Mouse (Mus musculus) monocyte, adult 5-6 weeks (primary cell): ENCODE measurements around the gene Isoc2a. TPM values are rescaled to one million over a fixed set of nuclear protein-coding genes. Genes with fewer than 3 reads are reported as not detected.

Experiments used
- ATAC-seq: fragments of 153-309, 156-312 bp; replicated peaks from 2 replicates; pipeline ENCODE4 v1.8.0; 2017; ENCODE audit warnings: mild to moderate bottlenecking; ENCODE audit not compliant: low TSS enrichment, insufficient number of reproducible peaks, severe bottlenecking, poor library complexity, low FRiP score
- total RNA-seq: library from RNA; stranded (forward); fragments of 200-1000, 200-491, 200-594 nt; gene quantifications from 3 replicates; pipeline ENCODE4 v1.2.3, GENCODE M21; 2017

Isoc2a gene
- total RNA-seq, 1 experiment from 2014 or later = 4.5 TPM

DNA sequence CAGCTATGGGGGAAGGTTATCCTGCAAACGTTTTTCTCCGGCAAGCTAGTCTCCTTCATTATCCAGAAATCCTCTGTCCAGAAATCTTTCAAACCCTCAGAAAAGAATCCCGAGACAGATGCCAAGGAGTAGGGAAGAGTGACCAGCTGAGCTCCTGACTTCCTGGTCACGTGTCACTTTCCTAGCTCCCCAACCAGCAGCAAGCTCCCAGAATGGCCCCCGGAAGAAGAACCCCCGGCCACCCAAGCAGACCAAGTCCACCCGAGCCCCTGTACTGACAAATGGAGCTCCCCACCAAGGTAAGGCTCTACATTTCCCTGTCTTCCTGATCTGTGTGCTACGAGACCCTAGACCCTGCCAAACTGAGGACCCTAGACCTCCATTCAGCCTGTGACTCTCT is 50.8 kb downstream of the Isoc2a start:
- ATAC-seq = no peak

DNA sequence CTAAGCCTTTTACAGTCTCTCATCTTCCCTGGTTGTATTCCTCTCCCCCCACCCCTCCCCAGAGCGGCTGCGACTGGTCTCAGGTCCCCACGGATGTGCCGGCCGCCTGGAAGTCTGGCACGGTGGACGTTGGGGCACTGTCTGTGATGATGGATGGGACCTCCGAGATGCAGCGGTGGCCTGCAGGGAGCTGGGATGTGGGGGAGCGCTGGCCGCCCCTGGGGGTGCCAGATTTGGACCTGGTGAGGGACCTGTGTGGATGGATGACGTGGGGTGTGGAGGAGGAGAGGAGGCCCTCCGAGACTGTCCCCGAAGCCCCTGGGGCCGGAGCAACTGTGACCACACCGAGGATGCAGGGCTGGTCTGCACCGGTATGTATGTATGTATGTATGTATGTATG is 51.4 kb downstream of the Isoc2a start:
- no peak for ATAC-seq

DNA sequence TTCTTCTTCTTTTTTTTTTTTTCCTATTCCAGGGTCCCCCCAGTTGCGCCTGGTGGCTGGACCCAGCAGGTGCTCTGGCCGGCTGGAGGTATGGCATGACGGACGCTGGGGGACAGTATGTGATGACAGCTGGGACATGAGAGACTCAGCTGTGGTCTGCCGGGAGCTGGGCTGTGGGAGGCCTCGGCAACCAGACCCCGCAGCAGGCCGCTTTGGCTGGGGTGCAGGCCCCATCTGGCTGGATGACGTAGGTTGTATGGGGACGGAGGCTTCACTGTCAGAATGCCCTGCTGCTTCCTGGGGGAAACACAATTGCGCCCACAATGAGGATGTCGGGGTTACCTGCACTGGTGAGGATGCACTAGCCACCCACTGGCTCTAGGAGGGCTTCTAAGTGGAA is 56.1 kb downstream of the Isoc2a start:
- ATAC-seq = no peak

DNA sequence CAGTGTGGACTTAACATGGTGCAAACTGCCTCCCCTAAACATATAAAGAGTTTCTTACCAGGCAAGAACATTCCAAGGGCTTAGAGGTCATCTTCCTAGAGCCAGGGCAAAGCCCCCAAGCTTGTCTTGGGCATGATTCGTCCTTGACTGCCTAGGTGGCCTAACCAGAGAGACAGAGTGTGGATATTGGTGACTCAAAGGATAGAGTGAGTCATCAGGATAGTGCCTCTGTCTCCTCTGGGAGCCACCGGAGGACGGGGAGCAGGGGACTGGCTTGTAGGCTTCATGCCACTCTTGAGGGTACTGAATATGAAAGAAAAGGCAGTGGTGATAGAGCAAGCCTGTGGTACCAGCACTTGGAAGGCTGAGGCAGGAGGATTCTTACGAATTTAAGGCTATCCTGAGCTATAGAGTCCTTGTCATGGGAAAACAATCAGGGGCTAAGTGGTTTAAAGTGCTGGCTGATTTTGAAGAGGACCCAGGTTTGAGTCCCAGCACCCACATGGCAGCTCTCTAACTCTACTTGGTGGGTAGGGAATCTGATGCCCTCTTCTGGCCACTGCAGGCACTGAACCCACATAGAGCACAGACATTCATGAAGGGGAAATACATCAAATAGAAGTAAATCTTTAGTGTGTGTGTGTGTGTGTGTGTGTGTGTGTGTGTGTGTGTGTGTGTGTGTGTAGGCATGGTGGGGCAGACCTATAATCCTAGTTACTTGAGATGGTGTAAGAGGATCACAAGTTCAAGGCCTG is 57.4 kb downstream of the Isoc2a start:
- no peak for ATAC-seq

DNA sequence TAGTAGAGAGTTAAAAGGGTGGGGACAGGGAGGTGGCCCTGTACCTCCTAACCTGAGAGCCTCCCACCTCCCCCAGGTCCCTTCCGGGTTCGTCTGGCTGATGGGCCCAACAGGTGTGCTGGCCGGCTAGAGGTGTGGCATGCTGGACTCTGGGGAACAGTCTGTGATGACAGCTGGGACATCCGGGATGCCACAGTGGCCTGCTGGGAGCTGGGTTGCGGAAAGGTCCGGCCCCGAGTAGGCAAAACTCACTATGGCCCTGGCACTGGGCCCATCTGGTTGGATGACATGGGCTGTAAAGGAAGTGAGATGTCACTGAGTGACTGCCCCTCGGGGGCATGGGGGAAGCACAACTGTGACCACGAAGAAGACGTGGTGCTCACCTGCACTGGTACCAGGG is 59.9 kb downstream of the Isoc2a start:
- no peak for ATAC-seq

DNA sequence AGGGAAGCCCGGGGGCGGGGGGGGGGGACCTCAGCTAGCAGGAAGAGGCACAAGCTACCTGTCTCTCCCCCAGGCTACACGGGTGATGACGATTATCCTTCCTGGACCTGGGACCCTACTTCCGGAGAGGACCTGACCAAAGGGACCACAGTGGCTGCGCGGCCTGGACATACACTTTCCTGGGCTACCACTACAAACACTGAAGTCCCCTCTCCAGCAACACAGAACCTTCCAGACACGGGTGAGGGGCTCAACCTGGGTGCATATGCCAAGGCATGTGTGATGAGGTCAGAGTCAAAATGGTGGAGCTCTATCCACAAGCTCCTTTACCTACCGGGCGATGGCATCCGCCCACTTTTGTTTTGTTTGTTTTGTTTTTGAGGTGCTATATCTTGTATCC is 60.4 kb downstream of the Isoc2a start:
- no peak for ATAC-seq

DNA sequence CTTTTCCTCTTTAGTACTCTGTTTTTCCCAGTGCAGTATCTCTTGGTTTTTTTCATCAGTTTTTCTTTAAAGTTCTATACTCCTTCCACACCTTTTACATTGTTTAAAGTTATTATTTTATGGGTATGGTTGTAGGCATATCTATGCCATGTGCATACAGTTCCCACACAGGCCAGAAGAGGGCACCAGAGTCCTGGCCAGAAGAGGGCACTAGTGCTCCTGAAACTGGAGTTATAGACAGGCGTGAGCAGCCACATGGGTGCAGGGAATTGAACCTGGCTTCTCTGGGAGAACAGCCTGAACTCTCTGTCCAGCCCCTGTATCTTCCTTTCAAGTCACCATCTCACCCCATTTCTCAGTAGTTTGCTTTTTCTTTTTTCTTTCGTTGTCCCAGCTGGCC is 61.5 kb downstream of the Isoc2a start:
- peak; percentile 61; the same call in 1 of the 2 replicates for ATAC-seq

DNA sequence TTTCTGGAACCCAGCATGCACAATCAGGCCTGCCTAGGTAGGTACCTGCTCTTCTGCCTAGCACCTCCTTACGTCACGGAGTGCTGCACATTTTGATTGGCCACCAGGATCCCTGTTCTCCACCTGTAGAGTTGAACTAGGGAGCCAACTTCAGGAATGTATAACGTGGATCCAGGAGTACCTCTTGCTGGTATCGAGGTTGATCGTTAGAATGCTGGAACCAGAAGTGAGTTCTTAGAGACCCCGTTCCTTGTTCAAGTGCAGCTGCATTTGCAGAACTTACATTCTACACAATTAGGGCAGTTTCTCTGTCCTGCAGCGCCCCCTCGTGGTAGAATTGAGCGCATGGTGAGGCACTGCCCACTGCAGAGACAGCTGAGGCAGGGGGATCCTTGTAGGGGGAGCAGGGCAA is 63.1 kb downstream of the Isoc2a start:
- ATAC-seq = 0 out of 2 replicates have a peak, but pooled peaks have one; percentile 24

DNA sequence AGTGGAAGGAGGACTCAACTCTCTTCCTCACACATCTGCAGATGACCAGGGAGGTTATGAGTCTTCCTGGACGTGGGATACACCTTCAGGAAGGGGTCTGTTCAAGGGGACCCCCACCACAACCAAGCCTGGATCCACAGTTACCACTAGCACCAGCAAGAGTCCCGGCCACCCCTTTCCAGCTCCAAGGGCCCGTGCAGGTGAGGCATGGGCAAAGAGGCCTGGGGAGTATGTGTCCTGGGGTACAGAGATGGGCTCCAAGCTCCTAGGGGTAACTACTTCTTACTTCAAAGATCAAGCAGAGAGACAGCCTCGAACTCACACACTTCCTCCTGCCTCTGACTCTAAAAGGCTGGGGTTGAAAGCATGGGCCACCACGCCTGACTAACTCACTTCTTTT is 65.7 kb downstream of the Isoc2a start:
- no peak for ATAC-seq

DNA sequence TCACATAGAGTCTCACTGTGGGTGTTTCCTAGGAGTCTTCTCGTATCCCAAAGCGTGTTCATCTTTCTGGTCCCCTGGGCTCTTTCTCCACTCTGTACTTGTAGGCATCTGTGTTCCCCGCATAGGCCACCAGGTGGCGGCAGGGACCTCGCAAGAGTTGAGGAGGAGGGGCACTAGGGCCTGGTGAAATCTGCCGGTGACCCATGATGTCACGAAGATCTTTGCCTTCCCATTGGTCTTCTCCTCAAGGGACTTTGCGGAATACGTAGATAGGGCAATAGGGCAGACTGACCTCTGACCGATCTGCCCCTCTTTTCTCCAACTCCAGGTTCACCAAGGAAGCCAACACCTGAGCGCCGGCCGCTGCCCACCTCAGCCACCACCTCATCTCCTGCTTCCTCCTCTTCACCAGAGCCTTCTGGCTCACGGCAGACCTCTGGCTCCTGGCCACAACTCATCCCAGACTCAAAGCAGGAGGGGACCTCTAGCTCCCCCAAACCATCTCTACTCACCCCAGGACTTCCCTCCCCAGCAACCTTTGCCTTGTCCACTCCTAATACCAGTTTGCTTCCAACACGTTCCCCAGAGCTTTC is 66.4 kb downstream of the Isoc2a start:
- ATAC-seq = peak; percentile 91

Other genes with a start within 250 kb of the Isoc2a start
- 18.1 to 27.9 TPM (median 21.7 TPM) in 3 replicates for gene Tmem86b, start 245.7 kb upstream of the Isoc2a start, total RNA-seq
- gene Ppp6r1, start 218.1 kb upstream of the Isoc2a start, total RNA-seq = 101 to 191 TPM (median 127 TPM) in 3 replicates
- 12.9 to 47.3 TPM (median 16.6 TPM) in 3 replicates for gene Hspbp1, start 192.1 kb upstream of the Isoc2a start, total RNA-seq
- gene Brsk1, start 186.5 kb upstream of the Isoc2a start, total RNA-seq = not detected in 3 replicates
- gene Tmem150b, start 151.9 kb upstream of the Isoc2a start, total RNA-seq = 5.6 to 6.8 TPM (median 6.4 TPM) in 3 replicates
- gene Kmt5c, start 137.0 kb upstream of the Isoc2a start, total RNA-seq = 25.1 to 60.4 TPM (median 38.0 TPM) in 3 replicates
- gene Cox6b2, start 124.1 kb upstream of the Isoc2a start, total RNA-seq = 4.7 TPM in 1 of 3 replicates, not detected in the others
- not detected in 3 replicates for gene Fam71e2, start 105.9 kb upstream of the Isoc2a start, total RNA-seq
- not detected in 3 replicates for gene Il11, start 94.3 kb upstream of the Isoc2a start, total RNA-seq
- not detected in 3 replicates for gene Tmem190, start 94.2 kb upstream of the Isoc2a start, total RNA-seq
- gene Tmem238, start 87.5 kb upstream of the Isoc2a start, total RNA-seq = 0.53 to 1.5 TPM (median 1.2 TPM) in 3 replicates
- 260 to 549 TPM (median 279 TPM) in 3 replicates for gene Rpl28, start 84.3 kb upstream of the Isoc2a start, total RNA-seq
- gene Ube2s, start 64.6 kb upstream of the Isoc2a start, total RNA-seq = 96.9 to 129 TPM (median 127 TPM) in 3 replicates
- 0.11 TPM in 1 of 3 replicates, not detected in the others for gene Shisa7, start 32.5 kb upstream of the Isoc2a start, total RNA-seq
- 7.1 to 45.7 TPM (median 35.7 TPM) in 3 replicates for gene Isoc2b, start 6.9 kb upstream of the Isoc2a start, total RNA-seq
- gene Gm36210, start 29.4 kb downstream of the Isoc2a start, total RNA-seq = not detected in 3 replicates
- gene Zfp628, start 38.1 kb downstream of the Isoc2a start, total RNA-seq = 2.6 to 6.0 TPM (median 5.9 TPM) in 3 replicates
- 0.49 TPM in 1 of 3 replicates, not detected in the others for gene Nat14, start 44.9 kb downstream of the Isoc2a start, total RNA-seq
- not detected in 3 replicates for gene Ssc5d, start 48.6 kb downstream of the Isoc2a start, total RNA-seq
- gene Sbk2, start 87.3 kb downstream of the Isoc2a start, total RNA-seq = not detected in 3 replicates
- not detected in 3 replicates for gene Sbk3, start 94.0 kb downstream of the Isoc2a start, total RNA-seq
- 1.2 to 2.5 TPM (median 1.3 TPM) in 3 replicates for gene Zfp579, start 119.0 kb downstream of the Isoc2a start, total RNA-seq
- gene Zfp524, start 137.3 kb downstream of the Isoc2a start, total RNA-seq = 4.4 to 12.1 TPM (median 5.1 TPM) in 3 replicates
- 12.5 to 26.2 TPM (median 14.6 TPM) in 3 replicates for gene Fiz1, start 137.5 kb downstream of the Isoc2a start, total RNA-seq
- gene Gm44973, start 138.3 kb downstream of the Isoc2a start, total RNA-seq = not detected in 3 replicates
- gene Zfp865, start 143.2 kb downstream of the Isoc2a start, total RNA-seq = 20.1 to 30.4 TPM (median 22.9 TPM) in 3 replicates
- gene Ccdc106, start 143.4 kb downstream of the Isoc2a start, total RNA-seq = not detected in 3 replicates
- gene 4632433K11Rik, start 157.0 kb downstream of the Isoc2a start, total RNA-seq = 1.4 to 1.5 TPM in 2 of 3 replicates, not detected in the other
- 3.0 to 3.8 TPM (median 3.1 TPM) in 3 replicates for gene Zfp784, start 161.3 kb downstream of the Isoc2a start, total RNA-seq
- gene Zfp580, start 174.4 kb downstream of the Isoc2a start, total RNA-seq = not detected in 3 replicates
- 119 to 185 TPM (median 151 TPM) in 3 replicates for gene U2af2, start 185.0 kb downstream of the Isoc2a start, total RNA-seq
- gene Epn1, start 203.1 kb downstream of the Isoc2a start, total RNA-seq = 65.8 to 88.9 TPM (median 80.5 TPM) in 3 replicates
- not detected in 3 replicates for gene Rfpl4, start 239.8 kb downstream of the Isoc2a start, total RNA-seq
- 0.53 to 2.8 TPM in 2 of 3 replicates, not detected in the other for gene Rasl2-9, start 248.8 kb downstream of the Isoc2a start, total RNA-seq